Mouse (Mus musculus): ENCODE results near the gene Gm27027. TPM values are rescaled to one million over a fixed set of nuclear protein-coding genes. Genes with fewer than 3 reads are reported as not detected.

Gene Gm27027
- polyA plus RNA-seq, 2 experiments = 0.43 TPM; not detected in 1

DNA sequence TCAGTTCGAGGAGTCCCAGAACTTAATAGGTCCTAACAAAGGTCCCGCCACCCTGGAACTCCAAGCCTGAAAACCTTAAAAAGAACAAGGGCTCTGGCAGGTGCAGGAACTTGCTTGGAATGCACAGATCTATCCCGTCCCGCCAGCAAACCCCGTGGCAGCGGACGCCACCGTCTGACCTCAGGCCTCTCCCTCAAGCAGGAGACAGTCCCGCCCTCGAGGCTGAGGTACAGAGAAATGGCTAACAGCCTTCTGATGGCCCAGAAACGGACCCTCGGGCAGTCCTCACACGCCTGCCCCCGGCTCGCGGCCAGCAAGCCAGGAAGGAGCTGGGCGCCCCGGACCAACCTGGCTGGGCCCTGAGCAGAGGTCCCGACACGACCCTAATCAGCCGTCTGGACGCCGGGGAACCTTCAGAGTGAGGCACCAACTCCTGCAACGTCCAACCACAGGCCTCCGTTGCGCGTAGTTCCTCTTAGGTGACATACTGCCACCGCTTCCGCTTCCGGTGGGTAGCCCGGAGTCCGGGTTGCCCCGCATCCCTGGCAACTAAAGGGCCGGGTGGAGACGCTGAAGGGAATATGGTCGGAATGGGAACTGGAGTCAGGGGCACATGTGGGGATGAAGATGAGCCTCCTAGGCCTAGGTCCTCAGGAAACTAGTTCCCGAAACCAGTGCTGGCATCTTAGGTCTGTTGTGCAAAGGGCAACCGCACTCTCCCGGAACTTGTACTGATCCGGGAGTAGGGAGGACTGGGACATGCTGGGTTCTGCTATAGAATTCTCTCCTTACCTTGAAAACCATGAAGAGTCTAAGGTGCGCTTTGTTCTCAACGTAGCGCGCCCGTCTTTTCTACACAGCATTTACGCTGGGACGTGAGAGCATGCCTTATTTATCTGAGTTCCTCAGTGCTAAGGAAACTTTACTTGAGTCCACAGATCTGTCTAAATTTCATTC is 14.5 kb upstream of the Gm27027 start, which contains the start of gene Alkbh3:
TSS of gene Alkbh3 (minus strand) at position 473 of the 957 bp plus-strand sequence.
- Histone ChIP-seq H3K4me2 (replicated peaks; ENCODE audit: low read depth, low read length, severe bottlenecking) (peak within 1 kb of the TSS; percentile 68), H3K36me3 (ENCODE audit: control insufficient read depth, insufficient read depth, low read length) (peaks cover 26% of the 10 kb centered on the region), H3K9me3 (ENCODE audit: control insufficient read depth, low read length) (no peaks in the 10 kb centered on the region), H3K9ac (ENCODE audit: low read depth, low read length, severe bottlenecking) (peak within 1 kb of the TSS; percentile 82), H3K27me3 (ENCODE audit: control insufficient read depth, insufficient read depth, low read length) (no peaks in the 10 kb centered on the region), H3K4me1 (ENCODE audit: control insufficient read depth, insufficient read depth, low read length) (peaks cover 8% of the 10 kb centered on the region), H3K27ac (replicated peaks; ENCODE audit: low read depth, low read length) (no peak within 1 kb of the TSS), H3K4me3 (replicated peaks; ENCODE audit: low read length) (peak within 1 kb of the TSS; percentile 82)
- ATAC-seq (ENCODE audit: low FRiP score, low read depth) (peak; percentile 99), DNase-seq (ENCODE audit: low spot score) (peak; percentile 95)
- WGBS = 6% methylated on average over 45 of the region's 47 CpGs
- peak; percentile 59; the same call in 1 of the 2 replicates for TF ChIP-seq POLR2A (IDR thresholded peaks at IDR 0.05; ENCODE audit: borderline replicate concordance, extremely low read depth, insufficient read depth, insufficient read length)

DNA sequence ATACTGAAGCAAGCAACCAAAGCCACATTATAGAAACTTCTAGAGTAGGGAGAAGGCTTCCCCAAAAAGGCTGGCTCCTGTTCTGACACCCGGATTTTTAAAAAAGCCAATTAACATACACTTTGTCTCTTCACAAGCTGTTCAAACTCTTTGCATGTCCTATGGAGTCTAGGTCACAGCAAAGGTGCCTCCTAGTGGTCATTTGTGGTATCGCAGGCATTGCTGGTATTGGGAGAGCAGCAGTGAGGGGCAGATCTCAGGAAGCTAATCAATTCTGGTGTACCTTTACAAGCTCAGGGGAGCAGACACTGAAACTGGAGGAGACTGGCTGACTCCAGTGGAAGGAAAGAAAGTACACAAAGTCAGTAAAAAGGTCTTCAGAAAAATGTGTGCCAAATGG is 6.2 kb upstream of the Gm27027 start:
- WGBS = 8% methylated on average over 2 of the region's 2 CpGs
- Histone ChIP-seq H3K9ac (ENCODE audit: low read depth, low read length, severe bottlenecking) (no peak overlapping the region), H3K4me2 (replicated peaks; ENCODE audit: low read depth, low read length, severe bottlenecking) (no peak overlapping the region), H3K9me3 (ENCODE audit: control insufficient read depth, low read length) (no peaks in the 10 kb centered on the region), H3K27ac (replicated peaks; ENCODE audit: low read depth, low read length) (no peak overlapping the region), H3K4me1 (ENCODE audit: control insufficient read depth, insufficient read depth, low read length) (no peaks in the 10 kb centered on the region), H3K27me3 (ENCODE audit: control insufficient read depth, insufficient read depth, low read length) (no peaks in the 10 kb centered on the region), H3K36me3 (ENCODE audit: control insufficient read depth, insufficient read depth, low read length) (peaks cover 86% of the 10 kb centered on the region), H3K4me3 (replicated peaks; ENCODE audit: low read length) (no peak overlapping the region)
- no peak for TF ChIP-seq POLR2A (IDR thresholded peaks at IDR 0.05; ENCODE audit: borderline replicate concordance, extremely low read depth, insufficient read depth, insufficient read length)
- no peak for ATAC-seq (ENCODE audit: low FRiP score, low read depth)
- DNase-seq (ENCODE audit: low spot score) = peak; percentile 70

DNA sequence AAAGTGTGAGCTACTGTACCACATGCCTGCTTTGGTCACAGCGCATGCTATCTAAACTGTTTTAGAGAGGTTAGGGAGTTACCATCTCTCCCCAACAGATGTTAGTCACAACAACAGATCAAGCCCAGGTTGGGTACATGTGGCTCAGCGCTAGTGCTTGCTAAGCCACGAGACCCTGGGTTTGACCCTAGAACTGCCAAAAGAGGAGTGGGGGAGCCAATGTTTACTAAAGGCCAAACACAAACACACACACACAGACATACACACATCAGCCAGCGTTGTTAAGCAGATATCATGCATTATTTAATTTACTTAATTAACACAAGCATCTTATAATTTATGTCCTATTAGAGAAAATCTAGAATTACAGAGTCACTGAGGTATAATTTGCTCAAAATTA is 5.8 kb upstream of the Gm27027 start:
- no peak overlapping the region for H3K4me3 ChIP-seq (replicated peaks; ENCODE audit: low read length)
- no peaks in the 10 kb centered on the region for H3K4me1 ChIP-seq (ENCODE audit: control insufficient read depth, insufficient read depth, low read length)
- 82% methylated on average over 4 of the region's 4 CpGs for WGBS
- H3K27me3 ChIP-seq (ENCODE audit: control insufficient read depth, insufficient read depth, low read length) = no peaks in the 10 kb centered on the region
- DNase-seq (ENCODE audit: low spot score) (no peak), ATAC-seq (ENCODE audit: low FRiP score, low read depth) (no peak)
- no peak for TF ChIP-seq POLR2A (IDR thresholded peaks at IDR 0.05; ENCODE audit: borderline replicate concordance, extremely low read depth, insufficient read depth, insufficient read length)
- no peak overlapping the region for H3K27ac ChIP-seq (replicated peaks; ENCODE audit: low read depth, low read length)
- H3K4me2 ChIP-seq (replicated peaks; ENCODE audit: low read depth, low read length, severe bottlenecking) = no peak overlapping the region
- H3K36me3 ChIP-seq (ENCODE audit: control insufficient read depth, insufficient read depth, low read length) = peaks cover 84% of the 10 kb centered on the region
- H3K9me3 ChIP-seq (ENCODE audit: control insufficient read depth, low read length) = no peaks in the 10 kb centered on the region
- H3K9ac ChIP-seq (ENCODE audit: low read depth, low read length, severe bottlenecking) = no peak overlapping the region

DNA sequence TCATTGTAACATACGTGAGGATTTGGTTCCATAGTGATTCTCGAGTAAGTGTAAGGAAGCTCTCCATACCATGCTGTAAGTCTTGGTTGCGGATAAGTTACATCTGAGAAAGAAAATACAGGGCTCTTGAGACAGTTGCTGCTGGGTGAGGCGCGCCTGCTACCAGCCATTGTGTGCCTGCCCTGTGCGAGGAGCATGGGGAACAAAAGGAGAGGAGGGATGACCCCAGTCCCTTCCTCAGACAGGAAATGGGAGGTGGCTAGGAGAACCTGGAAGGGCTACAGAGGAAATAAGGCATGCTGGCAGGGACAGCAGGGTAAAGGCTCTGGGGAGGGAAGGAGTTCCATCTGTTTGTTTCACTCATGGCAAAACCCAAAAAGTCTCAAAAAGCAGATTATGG is 5.3 kb upstream of the Gm27027 start:
- DNase-seq (ENCODE audit: low spot score) (no peak), ATAC-seq (ENCODE audit: low FRiP score, low read depth) (no peak)
- no peak overlapping the region for H3K9ac ChIP-seq (ENCODE audit: low read depth, low read length, severe bottlenecking)
- no peaks in the 10 kb centered on the region for H3K9me3 ChIP-seq (ENCODE audit: control insufficient read depth, low read length)
- H3K27me3 ChIP-seq (ENCODE audit: control insufficient read depth, insufficient read depth, low read length) = no peaks in the 10 kb centered on the region
- WGBS = 95% methylated on average over 6 of the region's 6 CpGs
- no peaks in the 10 kb centered on the region for H3K4me1 ChIP-seq (ENCODE audit: control insufficient read depth, insufficient read depth, low read length)
- no peak overlapping the region for H3K4me3 ChIP-seq (replicated peaks; ENCODE audit: low read length)
- peaks cover 81% of the 10 kb centered on the region for H3K36me3 ChIP-seq (ENCODE audit: control insufficient read depth, insufficient read depth, low read length)
- H3K27ac ChIP-seq (replicated peaks; ENCODE audit: low read depth, low read length) = no peak overlapping the region
- H3K4me2 ChIP-seq (replicated peaks; ENCODE audit: low read depth, low read length, severe bottlenecking) = no peak overlapping the region
- TF ChIP-seq POLR2A (IDR thresholded peaks at IDR 0.05; ENCODE audit: borderline replicate concordance, extremely low read depth, insufficient read depth, insufficient read length) = no peak

DNA sequence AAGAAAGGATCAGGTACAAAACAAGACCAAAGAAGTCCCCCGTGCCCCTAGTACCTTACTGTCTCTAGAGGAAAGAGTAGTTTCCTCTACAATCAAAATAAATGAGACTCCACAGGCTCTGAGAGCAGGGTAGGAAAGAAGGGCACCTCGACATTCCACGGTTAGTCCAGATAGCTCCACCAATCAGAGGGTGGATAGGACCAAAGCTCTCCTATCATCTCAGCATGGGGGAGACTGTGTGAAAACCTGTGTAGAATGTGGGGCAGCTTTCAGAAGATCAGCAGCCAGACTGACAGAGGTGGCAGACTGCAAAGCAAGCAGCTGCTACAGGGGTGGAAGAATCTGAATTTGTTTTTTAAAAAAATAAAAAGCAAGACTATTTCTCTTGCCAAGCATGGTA is 3.3 kb downstream of the Gm27027 start:
- Histone ChIP-seq H3K4me1 (ENCODE audit: control insufficient read depth, insufficient read depth, low read length) (no peaks in the 10 kb centered on the region), H3K36me3 (ENCODE audit: control insufficient read depth, insufficient read depth, low read length) (peaks cover 86% of the 10 kb centered on the region), H3K9me3 (ENCODE audit: control insufficient read depth, low read length) (no peaks in the 10 kb centered on the region), H3K9ac (ENCODE audit: low read depth, low read length, severe bottlenecking) (no peak overlapping the region), H3K27ac (replicated peaks; ENCODE audit: low read depth, low read length) (no peak overlapping the region), H3K4me3 (replicated peaks; ENCODE audit: low read length) (no peak overlapping the region), H3K4me2 (replicated peaks; ENCODE audit: low read depth, low read length, severe bottlenecking) (no peak overlapping the region), H3K27me3 (ENCODE audit: control insufficient read depth, insufficient read depth, low read length) (no peaks in the 10 kb centered on the region)
- ATAC-seq (ENCODE audit: low FRiP score, low read depth) (no peak), DNase-seq (ENCODE audit: low spot score) (no peak)
- 69% methylated on average over 3 of the region's 3 CpGs for WGBS
- TF ChIP-seq POLR2A (IDR thresholded peaks at IDR 0.05; ENCODE audit: borderline replicate concordance, extremely low read depth, insufficient read depth, insufficient read length) = no peak
